In the genomic region with DNA sequence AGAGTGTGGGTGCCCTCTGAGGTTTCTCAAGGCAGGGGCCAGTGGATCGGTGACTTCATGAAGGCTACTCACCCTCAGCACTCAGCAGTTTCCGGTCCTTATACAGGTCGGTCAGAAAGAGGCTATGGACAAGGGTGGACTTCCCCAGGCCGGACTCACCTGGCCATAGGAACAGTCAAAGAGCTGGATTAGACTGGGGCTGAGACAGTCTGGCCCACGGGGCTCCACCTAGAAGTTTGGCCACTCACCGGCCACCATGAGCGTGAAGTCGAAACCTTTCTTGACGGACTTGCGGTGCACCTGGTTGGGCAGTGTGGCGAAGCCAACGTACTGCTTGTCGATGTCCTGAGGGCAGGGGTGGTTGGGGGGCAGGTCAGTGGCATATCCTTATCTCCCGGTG, we compare ENCODE assay signal across 19 mouse cellular contexts. TPM values are rescaled to one million over a fixed set of nuclear protein-coding genes. Genes with fewer than 3 reads are reported as not detected.
A peak's percentile ranks its signal among the peaks of the same experiment; 100 is the strongest.
DNase-seq lines count a peak whose midpoint lies in the region; ATAC-seq and TF ChIP-seq lines count a peak whose summit lies in the region.
"Had no signal": no experiment of that assay in that cellular context is flagged by ENCODE, and none has a peak within 500 bp of the region (broad histone marks: within the 10 kb centered on the region; RNA-seq: fewer than 3 reads in every experiment).

No protein-coding gene starts in this region.

- WGBS in neural tube, embryonic 13.5 days, result 46% methylated on average over 14 of the region's 14 CpGs
- WGBS in neural tube, embryonic 15.5 days, result 49% methylated on average over 14 of the region's 14 CpGs
- 78% methylated on average over 14 of the region's 14 CpGs for WGBS in olfactory bulb, adult 2 months

- TF ChIP-seq POLR2A in olfactory bulb, adult 2 months (IDR thresholded peaks at IDR 0.05; ENCODE audit: insufficient read depth, low read depth, low read length), result no peak

- H3K27me3 ChIP-seq in neural tube, embryonic 13.5 days, result peaks cover 72% of the 10 kb centered on the region
- peaks cover 61% of the 10 kb centered on the region for H3K27me3 ChIP-seq in neural tube, embryonic 15.5 days (replicated peaks)

- 0 out of 2 replicates have a peak overlapping the region, but pooled peaks have one; percentile 96 for H3K9ac ChIP-seq in neural tube, embryonic 13.5 days
- H3K9ac ChIP-seq in neural tube, embryonic 15.5 days (replicated peaks), result no peak overlapping the region
- H3K9ac ChIP-seq: intestine, embryonic 15.5 days; limb, embryonic 15.5 days; liver, embryonic 15.5 days had no signal

- ATAC-seq in neural tube, embryonic 13.5 days (ENCODE audit: low read depth), result no peak
- no peak for ATAC-seq in neural tube, embryonic 15.5 days (ENCODE audit: low FRiP score)
- ATAC-seq: forebrain, embryonic 14.5 days; intestine, embryonic 15.5 days had no signal

- TF ChIP-seq CTCF in olfactory bulb, adult 2 months (IDR thresholded peaks at IDR 0.05; ENCODE audit: insufficient read depth, low read depth, low read length), result no peak

- H3K9me3 ChIP-seq in neural tube, embryonic 13.5 days, result no peaks in the 10 kb centered on the region
- no peaks in the 10 kb centered on the region for H3K9me3 ChIP-seq in neural tube, embryonic 15.5 days (replicated peaks)
- H3K9me3 ChIP-seq: embryonic facial prominence, embryonic 12.5 days; intestine, embryonic 15.5 days; limb, embryonic 15.5 days; liver, embryonic 15.5 days; midbrain, embryonic 12.5 days had no signal

- no peak overlapping the region for H3K4me3 ChIP-seq in neural tube, embryonic 13.5 days
- H3K4me3 ChIP-seq in neural tube, embryonic 15.5 days (replicated peaks), result no peak overlapping the region
- H3K4me3 ChIP-seq in olfactory bulb, adult 2 months (ENCODE audit: insufficient read depth, low read depth, low read length), result peak overlapping the region; percentile 74
- H3K4me3 ChIP-seq: erythroblast, embryonic 14.5 days; intestine, embryonic 15.5 days; liver, embryonic 15.5 days had no signal

- H3K4me1 ChIP-seq in neural tube, embryonic 13.5 days (replicated peaks), result peaks cover 57% of the 10 kb centered on the region
- H3K4me1 ChIP-seq in neural tube, embryonic 15.5 days, result peaks cover 58% of the 10 kb centered on the region
- peaks cover 81% of the 10 kb centered on the region for H3K4me1 ChIP-seq in olfactory bulb, adult 2 months (ENCODE audit: control insufficient read depth, insufficient read depth, low read length)

- no peak overlapping the region for H3K4me2 ChIP-seq in neural tube, embryonic 13.5 days
- no peak overlapping the region for H3K4me2 ChIP-seq in neural tube, embryonic 15.5 days

- DNase-seq in cerebellum, adult 9-10 months, result peak; percentile 48
- DNase-seq in cerebellum, postnatal 14 days, result no peak
- DNase-seq in layer of hippocampus, adult 11-12 months (ENCODE audit: low spot score), result peak; percentile 17
- DNase-seq in layer of hippocampus, postnatal 14 days (ENCODE audit: low spot score in 2 of 2), result no peak
- DNase-seq: adrenal gland, adult 2 months; B cell, adult 2 months; gastrocnemius, postnatal 25 days; kidney, adult 9 months had no signal

- peaks cover 47% of the 10 kb centered on the region for H3K36me3 ChIP-seq in neural tube, embryonic 13.5 days
- H3K36me3 ChIP-seq in neural tube, embryonic 15.5 days, result peaks cover 35% of the 10 kb centered on the region
- H3K36me3 ChIP-seq: liver, embryonic 15.5 days had no signal

- H3K27ac ChIP-seq in neural tube, embryonic 13.5 days (replicated peaks), result no peak overlapping the region
- no peak overlapping the region for H3K27ac ChIP-seq in neural tube, embryonic 15.5 days (replicated peaks)
- H3K27ac ChIP-seq in olfactory bulb, adult 2 months (ENCODE audit: insufficient read depth, low read depth, low read length), result no peak overlapping the region
- H3K27ac ChIP-seq: embryonic facial prominence, embryonic 12.5 days; intestine, embryonic 15.5 days; limb, embryonic 15.5 days; liver, embryonic 15.5 days; macrophage; midbrain, embryonic 12.5 days had no signal

RNA-seq across cellular contexts. Expression of a gene that starts 1.1 kb away (rescaled TPM):
- total RNA-seq in layer of hippocampus, postnatal 14 days (2021), result 100 to 1,000 TPM; 138 to 159 TPM
- polyA plus RNA-seq in neural tube, embryonic 13.5 days (2015; fragmentation: Nextera tagmentation; extraction: Ambion mirVana), result 14.1 and 19.2 TPM in 2 replicates
- 14.0 and 21.3 TPM in 2 replicates for polyA plus RNA-seq in neural tube, embryonic 15.5 days (2015; fragmentation: Nextera tagmentation; extraction: Ambion mirVana)
- polyA plus RNA-seq in olfactory bulb, adult 2 months (2012; ENCODE audit: insufficient read depth, insufficient read length, low replicate concordance, missing spikeins), result not detected in 2 replicates
- polyA plus RNA-seq: macrophage had no signal

RNA-seq across cellular contexts. Expression of a gene that starts 2.9 kb away (rescaled TPM):
- 1 to 10 TPM; 2.1 to 3.0 TPM for total RNA-seq in layer of hippocampus, postnatal 14 days (2021)
- polyA plus RNA-seq in neural tube, embryonic 13.5 days (2015; fragmentation: Nextera tagmentation; extraction: Ambion mirVana), result 9.5 and 13.6 TPM in 2 replicates
- 10.1 and 11.5 TPM in 2 replicates for polyA plus RNA-seq in neural tube, embryonic 15.5 days (2015; fragmentation: Nextera tagmentation; extraction: Ambion mirVana)
- not detected in 2 replicates for polyA plus RNA-seq in olfactory bulb, adult 2 months (2012; ENCODE audit: insufficient read depth, insufficient read length, low replicate concordance, missing spikeins)
- total RNA-seq: adrenal gland, adult 2 months had no signal

RNA-seq across cellular contexts. Expression of a gene that starts 4.7 kb away (rescaled TPM):
- 100 to 1,000 TPM; 605 to 622 TPM for total RNA-seq in layer of hippocampus, postnatal 14 days (2021)
- 163 and 189 TPM in 2 replicates for polyA plus RNA-seq in neural tube, embryonic 13.5 days (2015; fragmentation: Nextera tagmentation; extraction: Ambion mirVana)
- 185 and 216 TPM in 2 replicates for polyA plus RNA-seq in neural tube, embryonic 15.5 days (2015; fragmentation: Nextera tagmentation; extraction: Ambion mirVana)
- not detected in 2 replicates for polyA plus RNA-seq in olfactory bulb, adult 2 months (2012; ENCODE audit: insufficient read depth, insufficient read length, low replicate concordance, missing spikeins)
- polyA plus RNA-seq: erythroblast, embryonic 14.5 days had no signal

RNA-seq across cellular contexts. Expression of a gene that starts 34.6 kb away (rescaled TPM):
- total RNA-seq in layer of hippocampus, postnatal 14 days (2021), result 1 to 10 TPM; 1.2 to 1.5 TPM
- polyA plus RNA-seq in neural tube, embryonic 13.5 days (2015; fragmentation: Nextera tagmentation; extraction: Ambion mirVana), result 1.5 and 2.2 TPM in 2 replicates
- 1.2 and 1.9 TPM in 2 replicates for polyA plus RNA-seq in neural tube, embryonic 15.5 days (2015; fragmentation: Nextera tagmentation; extraction: Ambion mirVana)
- polyA plus RNA-seq in olfactory bulb, adult 2 months (2012; ENCODE audit: insufficient read depth, insufficient read length, low replicate concordance, missing spikeins), result not detected in 2 replicates
- polyA plus RNA-seq: erythroblast, embryonic 14.5 days; macrophage had no signal

Comparison
In these comparisons a context has a peak if more than half of its experiments do, and no peak if none do; other contexts are left out.
1. DNase-seq: peak in cerebellum, adult 9-10 months (single experiment) and layer of hippocampus, adult 11-12 months (single experiment); none in cerebellum, postnatal 14 days (0 of 2) and layer of hippocampus, postnatal 14 days (0 of 2).
2. RNA of a gene that starts 4.7 kb away (polyA plus RNA-seq): 185 to 216 TPM in neural tube, embryonic 15.5 days and 163 to 189 TPM in neural tube, embryonic 13.5 days; not detected in olfactory bulb, adult 2 months; every median in the first group is over 100 times any median in the second.